Mouse (Mus musculus): Measurements from ENCODE around the gene Rph3al.

Rph3al gene

DNA sequence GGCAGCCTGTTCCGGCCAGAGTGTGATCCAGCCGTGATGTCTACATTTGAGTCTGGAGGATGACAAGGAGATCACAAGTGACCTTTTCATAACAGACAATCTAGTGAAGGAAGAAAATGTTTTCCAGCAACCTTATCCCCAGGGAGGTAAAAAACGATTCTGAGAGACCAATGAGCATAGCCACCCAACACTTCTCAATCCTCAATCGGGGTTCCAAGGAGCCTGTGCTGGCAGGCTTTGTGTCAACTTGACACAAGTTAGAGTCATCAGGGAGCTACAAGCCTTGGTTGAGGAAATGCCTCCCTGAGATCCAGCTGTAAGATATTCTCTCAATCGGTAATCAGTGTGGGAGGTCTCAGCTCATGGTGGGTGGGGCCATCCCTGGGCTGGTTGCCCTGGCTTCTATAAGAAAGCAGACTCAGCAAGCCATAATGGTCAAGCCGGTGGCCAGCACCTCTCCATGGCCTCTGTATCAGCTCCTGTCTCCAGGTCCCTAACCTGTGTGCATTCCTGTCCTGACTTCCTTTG lies at the start of gene Rph3al:
Rph3al (minus strand) TSS at position 51 of the 528 bp plus-strand sequence.
- DNase-seq = no peak

DNA sequence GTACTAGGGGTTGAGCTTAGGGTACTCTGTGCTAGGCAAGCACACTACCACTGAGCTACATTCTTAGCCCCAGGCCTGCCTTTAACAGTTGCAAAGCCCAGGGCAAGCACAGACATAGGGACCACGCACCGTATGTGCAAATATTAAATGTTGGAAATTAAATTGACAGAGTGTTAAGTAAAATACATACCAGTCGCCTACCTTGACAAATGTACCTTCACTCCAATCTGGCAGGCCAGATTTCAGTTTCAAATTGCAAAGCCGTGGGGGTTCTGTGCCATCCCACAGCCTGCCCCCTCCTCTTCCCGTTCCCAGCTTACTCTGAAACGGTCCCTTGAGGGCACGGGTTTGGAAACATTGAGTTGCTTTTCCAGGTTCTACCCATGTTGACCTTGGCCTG lies 47.7 kb upstream of the Rph3al start:
- DNase-seq = no peak

DNA sequence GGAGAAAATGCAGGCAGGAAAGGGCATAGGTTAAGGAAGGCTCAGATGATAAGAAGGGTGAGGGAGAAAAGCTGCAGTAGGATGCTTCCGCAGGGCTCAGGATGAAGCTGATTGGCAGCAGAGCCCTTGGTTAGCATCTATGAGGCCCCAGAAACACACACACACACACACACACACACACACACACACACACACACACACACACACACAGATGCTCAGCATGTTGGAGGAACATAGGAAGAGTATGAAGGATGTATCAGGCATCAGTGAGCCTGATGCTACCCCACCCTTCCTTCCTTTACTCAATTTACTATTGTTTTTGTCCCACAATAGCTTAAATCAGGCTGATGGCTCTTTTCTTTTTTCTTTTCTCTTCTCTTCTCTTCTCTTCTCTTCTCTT lies 46.4 kb upstream of the Rph3al start:
- DNase-seq = no peak

DNA sequence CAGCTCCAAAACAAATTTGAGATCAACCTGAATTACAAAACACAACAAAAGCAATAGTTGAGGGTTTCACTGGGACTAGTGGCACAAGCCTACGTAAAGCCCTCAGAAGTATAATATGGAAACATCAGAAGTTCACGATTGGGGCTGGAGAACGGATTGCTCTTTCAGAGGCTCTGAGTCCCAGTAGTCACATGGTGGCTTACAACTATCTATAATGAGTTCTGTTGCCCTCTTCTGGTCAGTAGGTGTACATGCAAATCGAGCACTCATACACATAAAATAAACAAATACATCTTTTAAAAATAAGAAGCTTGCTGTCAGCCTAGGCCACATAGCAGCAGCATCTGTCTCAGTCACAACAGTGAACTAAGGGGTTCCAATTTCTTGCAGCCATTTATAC lies 45.0 kb upstream of the Rph3al start:
- DNase-seq = peak; percentile 25

DNA sequence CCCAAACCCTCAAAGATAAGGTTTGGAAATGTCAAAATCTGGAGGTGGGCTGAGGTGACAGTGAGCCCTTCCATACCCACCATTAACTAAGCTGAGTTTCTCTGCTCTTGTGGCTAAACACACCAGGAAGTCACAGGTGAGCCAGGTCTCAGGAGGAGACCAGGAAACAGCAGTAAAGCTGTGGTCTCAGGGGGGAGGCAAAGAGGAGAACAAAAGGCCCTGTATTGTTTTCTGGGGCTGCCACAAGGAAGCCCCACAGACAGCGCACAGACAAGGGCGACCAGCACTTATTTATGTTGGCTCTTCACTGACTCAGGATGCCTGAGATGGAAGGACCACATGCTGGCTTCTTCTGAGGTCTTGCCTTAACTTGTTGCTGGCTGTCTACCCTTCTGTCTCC lies 42.2 kb upstream of the Rph3al start:
- DNase-seq = no peak

DNA sequence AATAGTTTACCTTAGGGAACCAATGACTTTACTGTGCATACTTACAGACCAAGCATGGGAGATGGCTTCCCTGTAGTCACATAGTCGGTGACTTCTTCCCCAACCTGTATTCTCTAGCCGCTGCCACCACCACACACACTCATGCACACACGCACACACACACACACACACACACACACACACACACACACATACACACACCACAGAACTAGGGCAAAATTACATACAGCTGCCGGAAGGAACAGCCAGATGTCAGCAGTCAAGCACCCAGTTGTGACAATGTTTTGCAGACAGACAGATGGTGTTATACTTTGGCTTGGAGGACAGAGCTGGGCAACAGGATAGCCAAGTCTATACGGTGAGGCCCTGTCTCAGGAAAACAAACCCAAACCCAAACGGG lies 39.8 kb upstream of the Rph3al start:
- no peak for DNase-seq

DNA sequence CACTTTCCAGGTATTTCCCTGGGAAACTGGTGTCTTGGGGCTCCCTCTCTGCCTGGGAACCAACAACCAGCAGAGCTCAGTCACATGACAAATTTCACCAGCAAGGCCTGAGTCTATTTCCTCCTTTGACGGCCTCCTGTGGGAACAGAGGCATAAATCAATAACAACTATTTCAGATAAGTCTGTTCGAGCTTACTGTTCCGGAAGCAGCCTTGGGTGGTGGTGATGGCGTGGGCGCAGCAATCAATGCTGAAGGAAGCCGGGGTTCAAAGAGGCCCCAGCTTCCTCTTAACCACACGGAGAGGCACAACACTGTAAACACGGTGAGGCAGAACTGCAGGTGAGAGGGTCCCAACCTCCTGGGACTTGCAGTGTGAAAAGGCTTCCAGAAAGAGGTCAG lies 38.5 kb upstream of the Rph3al start:
- no peak for DNase-seq

DNA sequence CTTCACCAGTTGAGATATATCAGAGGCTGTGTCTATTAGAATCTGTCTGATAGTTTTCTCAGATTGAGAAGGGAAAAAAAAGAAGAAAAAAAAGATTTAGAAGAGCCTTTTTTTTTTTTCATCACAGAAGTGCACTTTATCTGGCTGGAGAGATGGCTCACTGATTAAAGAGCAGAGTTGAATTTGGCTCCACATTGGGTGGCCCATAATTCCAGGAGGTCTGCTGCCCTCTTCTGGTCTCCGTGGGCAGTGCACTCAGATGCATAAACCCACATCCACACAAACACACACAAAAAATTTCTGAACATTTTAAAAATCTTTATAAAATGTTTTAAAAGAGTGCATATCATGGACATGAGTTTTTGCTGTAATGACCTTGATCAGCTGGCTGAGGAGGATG lies 35.8 kb upstream of the Rph3al start:
- DNase-seq = no peak

DNA sequence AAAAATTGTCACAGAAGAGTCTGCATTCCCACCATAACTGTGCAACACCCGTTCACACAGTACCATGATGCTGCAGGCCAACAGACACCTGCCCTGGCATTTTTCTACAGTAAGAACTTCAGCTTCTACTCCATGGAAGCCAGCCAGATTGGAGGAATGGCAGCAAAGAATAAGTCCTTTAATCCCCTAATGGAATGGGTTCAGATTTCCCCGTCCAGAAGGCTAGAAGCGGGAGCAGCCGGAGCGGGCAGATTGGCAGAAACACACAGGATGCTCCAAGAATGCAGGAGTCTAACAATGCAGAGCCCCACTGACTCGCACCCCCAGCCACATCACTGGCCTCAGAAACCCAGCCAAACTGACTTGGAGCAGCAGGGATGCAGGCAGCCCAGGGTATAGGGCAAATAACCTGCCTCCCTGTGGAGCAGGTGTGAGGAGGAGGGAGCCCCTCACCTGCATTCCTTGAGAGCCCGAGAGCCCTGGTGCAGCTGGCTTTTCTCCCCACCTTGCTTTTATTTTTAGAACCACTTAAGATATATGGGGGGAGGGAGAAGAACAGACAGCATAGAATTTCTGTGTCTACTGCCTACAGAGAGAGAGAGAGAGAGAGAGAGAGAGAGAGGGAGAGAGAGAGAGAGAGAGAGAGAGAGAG lies 34.8 kb upstream of the Rph3al start:
- no peak for DNase-seq

DNA sequence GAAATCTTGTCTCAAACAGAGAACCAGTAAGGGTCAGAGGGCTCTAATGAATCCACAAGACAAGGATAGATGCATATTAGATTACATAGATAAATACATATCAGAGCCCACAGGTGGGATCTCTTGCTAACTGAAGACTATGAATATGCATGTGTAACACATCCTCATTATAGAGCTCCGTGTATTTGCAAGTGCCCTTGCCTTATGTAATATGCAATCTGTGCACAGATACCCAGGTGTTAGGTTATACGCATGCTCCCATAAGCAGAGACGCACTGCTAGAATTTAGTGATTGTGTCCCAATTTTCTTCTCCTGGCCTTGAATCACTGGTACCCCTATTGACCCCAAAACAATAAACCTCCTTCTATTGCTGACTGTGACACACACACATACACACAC lies 34.0 kb upstream of the Rph3al start:
- no peak for DNase-seq

DNA sequence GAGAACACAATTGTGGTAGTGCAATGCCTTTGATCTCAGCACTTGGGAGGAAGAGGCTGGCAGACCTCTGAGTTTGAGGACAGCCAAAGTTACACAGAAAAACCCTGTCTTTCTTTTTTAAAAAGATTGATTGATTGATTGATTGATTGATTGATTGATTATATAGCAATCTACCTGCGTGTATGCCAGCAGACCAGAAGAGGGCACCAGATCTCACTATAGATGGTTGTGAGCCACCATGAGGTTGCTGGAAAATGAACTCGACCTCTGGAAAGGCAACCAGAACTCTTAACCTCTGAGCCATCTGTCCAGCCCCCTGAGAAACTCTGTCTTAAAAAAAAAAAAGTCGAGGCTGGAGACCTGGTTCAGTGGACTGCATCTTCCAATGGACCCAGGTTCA lies 32.4 kb upstream of the Rph3al start:
- no peak for DNase-seq

DNA sequence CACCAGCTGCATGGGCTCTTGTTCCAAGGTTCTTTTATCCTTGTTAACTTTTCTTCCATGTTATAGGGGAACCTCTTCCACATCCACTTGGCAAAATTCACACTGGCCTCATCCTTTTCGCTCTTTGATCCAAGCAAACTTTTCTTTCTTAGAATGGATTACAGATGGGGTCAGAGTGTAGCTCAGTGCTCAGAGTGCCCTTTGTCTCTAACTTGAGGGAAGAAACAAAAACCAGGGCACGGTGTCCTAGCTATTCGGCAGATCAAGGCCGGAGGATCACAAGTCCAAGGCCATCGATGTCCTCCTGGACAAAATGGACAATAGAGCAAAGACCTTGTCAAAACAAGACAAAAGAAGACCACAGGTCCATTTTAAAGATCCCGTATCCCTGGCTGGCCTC lies 30.5 kb upstream of the Rph3al start:
- no peak for DNase-seq

DNA sequence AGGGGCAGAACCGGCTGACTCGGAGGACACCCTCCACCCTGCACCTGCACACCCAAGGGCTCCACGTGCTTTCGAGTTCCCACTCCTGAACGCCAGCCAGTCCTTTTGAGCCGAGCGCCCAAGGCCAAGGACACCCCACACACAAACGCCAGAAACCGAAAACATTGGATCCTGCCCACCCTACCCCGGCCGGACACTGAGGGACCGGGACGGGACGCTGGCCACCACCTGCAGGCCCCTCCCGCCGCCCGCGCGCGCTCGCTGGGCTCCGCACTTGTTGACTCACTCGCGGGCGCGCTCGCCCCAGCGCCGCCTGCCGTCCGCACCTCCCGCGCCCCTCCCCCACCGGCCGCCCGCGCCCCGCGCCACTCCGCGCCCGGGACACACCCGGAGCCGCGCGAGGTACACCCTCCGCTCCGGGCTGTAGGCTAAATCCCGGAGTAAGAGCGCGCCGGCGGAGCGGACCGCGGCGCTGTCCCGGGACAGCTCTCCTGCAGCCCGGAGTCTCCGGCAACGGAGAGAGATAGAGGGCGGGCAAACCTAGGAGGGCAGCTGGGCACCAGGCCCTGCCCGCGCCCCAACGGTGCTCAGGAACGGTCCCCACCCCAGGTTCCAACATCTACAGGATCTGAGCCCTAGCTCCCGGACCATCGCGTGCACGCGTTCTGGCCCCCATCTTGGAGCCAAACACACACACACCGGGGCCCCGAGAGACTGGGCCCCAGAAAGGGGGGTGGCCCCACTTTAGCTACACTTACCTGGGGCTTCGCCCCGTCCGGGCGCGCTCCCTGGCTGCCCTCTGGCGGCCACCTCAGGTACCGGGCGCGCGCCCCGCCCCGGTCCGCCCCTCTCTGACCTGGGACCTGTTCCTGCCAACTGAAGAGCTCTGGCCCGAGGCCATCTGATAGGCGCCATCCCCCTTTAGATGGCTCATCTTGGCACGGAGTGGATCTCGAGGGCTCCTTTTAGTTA lies 28.5 kb upstream of the Rph3al start:
- peak; percentile 82 for DNase-seq

DNA sequence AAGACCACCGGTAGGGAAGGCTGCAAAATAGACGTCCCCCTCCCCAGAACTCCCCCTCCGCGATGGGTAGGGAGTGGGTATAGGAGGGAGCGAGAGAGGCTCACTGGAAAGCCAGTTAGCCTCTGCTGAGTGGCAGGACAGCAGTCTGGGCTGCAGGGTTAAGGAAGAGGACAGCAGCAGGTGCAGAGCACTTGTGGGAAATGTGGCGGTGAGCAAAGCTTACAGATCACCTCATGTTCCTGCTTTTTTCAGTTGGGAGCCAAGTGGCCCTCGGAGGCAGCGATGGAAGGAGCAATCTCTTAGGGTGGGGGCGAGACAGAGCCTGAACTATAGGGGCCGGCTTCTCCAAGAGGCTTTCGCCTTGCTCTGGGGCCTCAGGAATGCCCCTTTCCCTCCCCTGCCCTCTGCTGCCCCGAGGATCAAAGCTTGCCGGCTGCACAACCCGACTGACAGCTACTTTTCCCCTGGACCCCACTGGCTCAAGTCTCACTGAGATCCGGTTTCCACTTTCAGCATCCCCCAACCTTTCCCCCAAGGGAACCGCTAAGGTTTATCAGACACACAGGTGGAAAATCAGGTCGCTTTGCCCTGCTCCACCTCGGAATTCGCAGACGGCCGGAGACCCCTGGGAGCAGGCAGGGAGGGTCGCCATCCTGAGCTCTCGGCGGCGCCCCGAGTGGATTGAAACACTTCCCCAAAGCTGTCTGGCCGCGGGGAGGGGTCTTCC lies 27.6 kb upstream of the Rph3al start:
- DNase-seq = peak; percentile 49

DNA sequence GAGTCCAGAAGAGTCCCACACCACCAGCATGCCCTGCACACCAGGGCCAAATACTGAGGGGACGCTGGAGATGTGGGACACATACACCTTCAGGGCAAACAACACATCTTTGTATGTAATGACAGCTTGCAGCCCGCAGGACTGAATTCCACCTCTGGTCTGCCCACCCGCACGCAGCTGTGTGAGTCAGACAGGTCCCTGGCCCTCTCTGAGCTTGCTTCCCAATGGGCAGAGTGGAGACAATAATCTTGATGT lies 26.2 kb upstream of the Rph3al start:
- DNase-seq = no peak

DNA sequence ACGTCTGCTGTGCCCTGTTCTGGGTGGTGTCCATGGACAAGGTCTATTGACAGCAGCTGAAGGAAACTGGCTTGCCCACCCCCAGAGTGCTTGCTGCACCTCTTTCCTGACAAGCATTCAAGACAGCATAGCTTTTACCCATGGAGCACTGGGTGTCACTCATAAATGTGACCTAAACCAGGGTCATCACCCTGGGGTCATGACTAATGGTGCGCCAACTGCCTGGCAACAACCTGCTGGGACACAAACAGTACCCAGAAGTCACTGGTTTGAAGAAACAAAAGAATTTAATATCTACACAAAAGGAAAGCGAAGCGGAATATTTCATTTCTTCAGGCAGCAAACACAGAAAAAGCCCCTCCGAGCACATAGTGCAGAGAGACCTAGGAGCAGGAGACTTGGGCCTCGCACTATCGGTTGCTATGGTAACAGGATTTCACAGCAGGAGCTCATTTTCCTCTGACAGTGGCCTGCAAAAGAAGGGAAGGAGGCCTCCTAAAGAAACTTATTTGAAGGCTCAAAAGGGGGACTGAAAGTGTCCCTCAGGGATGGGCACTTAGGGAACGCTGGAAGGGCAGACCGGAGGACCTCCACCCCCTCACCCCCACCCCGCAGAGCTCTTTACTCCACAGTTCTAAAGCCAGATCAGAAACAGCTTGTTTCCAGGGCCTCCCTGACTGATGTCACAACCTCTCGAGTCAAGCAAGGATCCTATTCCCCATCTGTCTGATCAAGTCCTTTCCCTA lies 25.7 kb upstream of the Rph3al start:
- DNase-seq = peak; percentile 88

DNA sequence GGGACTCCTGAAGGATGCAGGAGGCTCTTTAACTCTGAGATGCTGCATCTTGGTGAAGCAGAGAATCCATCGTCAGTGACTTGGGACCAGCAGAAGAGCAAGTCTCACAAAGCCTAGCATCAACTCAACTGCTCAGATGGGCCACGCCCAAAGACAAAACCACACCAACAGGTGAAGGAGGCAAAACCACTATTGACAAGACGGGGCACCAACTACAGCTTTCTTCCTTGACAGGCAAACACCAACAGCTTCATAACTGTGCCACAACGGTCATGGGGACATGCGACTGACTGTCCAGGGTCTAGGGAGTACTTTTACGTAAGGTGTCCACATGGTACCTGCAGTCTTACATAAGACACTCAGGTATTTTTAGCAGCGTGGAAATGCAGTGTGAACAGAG lies 23.6 kb upstream of the Rph3al start:
- no peak for DNase-seq

DNA sequence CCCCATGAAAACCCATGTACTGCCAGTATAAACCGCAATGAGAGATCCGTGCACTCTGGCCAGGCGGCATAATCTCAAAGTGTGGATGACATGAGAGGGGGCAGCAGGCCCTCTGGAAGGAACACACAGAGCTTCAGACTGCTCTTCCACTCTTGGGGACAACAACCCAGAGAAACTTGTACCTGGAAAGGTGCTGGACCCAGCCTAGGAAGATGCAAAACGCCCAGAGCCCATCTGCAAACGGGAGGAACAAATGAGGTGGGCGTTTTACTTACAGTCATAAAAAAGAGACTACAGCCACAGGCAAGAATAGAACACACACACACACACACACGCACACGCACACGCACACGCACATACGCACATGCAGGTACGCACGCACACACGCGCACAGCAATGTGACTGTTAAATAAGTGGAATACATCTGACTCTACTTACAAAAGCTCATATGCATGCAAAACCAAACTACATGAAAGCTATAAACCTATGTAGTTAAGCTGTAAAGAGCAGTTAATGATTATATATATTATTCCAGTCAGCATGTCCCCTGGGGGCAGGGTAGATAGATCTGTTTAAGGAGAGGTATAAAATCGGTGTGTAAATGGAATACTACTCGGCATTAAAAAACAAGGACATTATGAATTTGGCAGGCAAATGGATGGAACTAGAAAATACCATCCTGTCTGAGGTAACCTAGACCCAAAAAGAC lies 19.0 kb upstream of the Rph3al start:
- no peak for DNase-seq

DNA sequence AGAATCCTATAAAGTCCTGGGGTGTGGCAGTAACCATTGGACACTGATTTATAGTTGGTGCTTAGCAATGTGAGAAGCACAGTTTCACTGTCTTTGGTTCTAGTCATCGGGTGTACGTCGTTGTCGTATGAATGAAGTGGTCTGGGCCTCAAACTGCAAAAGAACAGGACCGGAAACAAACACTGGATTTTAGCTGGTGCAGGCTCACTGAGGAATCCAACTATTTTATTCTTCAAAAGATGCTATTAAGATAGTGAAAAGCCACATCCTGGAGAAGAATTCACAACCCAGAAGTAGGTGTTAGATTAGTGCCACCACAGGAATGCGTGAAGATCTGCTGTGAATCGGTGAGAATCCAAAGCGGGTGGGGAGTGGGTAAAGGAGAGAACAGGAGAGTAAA lies 18.4 kb upstream of the Rph3al start:
- no peak for DNase-seq

DNA sequence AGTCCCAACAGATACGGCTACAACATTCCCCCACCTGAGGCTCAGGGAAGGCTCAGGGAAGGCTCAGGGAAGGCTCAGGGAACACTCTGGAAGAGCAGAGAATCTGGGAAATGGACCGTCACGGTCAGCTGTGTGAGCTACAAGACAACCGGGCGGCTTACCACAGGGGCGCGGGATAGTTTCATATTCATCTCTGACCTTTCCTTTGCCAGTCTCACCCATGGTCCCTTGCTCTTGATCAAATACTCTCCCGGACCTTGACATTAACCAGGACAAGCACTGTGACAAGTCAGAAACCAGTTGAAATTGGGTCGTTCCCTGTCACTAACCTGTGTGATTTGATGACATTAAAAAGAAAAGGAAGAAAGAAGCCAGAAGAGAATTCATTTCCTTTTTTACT lies 16.7 kb upstream of the Rph3al start:
- no peak for DNase-seq

DNA sequence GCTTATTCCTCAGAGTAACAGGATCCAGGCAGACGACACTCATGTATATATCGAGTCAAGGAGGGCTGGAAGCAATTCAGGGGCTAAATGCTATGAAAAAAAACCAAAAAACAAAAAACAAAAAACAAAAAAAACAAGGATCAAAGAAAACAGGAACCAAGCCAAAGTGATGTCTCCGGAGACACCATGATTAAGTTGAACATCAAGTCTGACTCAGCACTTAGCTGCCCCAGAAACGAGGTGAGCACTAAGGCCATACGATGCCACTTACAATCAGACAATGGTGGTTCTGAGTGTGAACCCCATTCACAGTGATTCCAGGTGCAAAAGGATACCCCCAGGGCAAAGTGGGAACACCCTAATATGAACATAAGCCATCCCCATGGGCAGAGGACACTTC lies 13.7 kb upstream of the Rph3al start:
- no peak for DNase-seq

DNA sequence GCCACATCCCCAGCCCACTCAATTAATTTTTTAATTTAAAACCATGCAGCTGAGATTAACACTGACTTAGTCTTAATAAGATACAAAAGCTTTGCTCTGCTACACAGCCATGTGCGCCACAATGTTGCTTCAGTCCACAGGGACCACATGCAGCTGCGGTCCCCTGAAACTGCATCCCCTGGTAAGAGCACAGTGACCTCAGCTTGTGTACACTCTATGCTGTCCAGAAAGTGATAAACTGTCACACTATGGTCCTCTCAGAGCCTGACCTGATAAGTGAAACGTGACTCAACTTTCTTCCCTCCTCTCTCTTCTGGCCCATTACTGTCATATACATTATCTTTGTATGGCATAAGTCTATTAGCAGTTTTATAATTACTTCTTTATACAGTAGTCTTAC lies 12.2 kb upstream of the Rph3al start:
- no peak for DNase-seq

Measured in embryo, embryonic 11 days (tissue).